Mouse (Mus musculus) heart, postnatal 14 days (tissue): ENCODE data around the gene Ank3. TPM values are rescaled to one million over a fixed set of nuclear protein-coding genes. Genes with fewer than 3 reads are reported as not detected.
A peak's percentile ranks its signal among the peaks of the same experiment; 100 is the strongest.

ENCODE experiments used
- DNase-seq, 2 experiments: peaks; one replicate each; pipeline ENCODE4 v3.0.0; 2021 to 2022
- intact Hi-C: fragments of 180-260 bp; cut with DNase I; formaldehyde crosslinking; loops from one replicate; pipeline ENCODE4 v1.15.1; 2025
- total RNA-seq, 2 experiments: library from RNA; stranded (reverse); gene quantifications; 2 replicates each; pipeline ENCODE4 v1.2.3; 2021

Gene Ank3
- total RNA-seq, 2 experiments from 2014 or later, result 78.4 to 78.6 TPM

- intact Hi-C loops, result no loop called here
- no peak for DNase-seq
These were observed 67.1 kb downstream of the Ank3 start for GRCm38 (mm10) chr10:69465558-69466200.

GRCm38 (mm10) chr10:69466201-69466585 lies 67.6 kb downstream of the Ank3 start:
- DNase-seq, result no peak
- intact Hi-C loops, result no loop called here

GRCm38 (mm10) chr10:69466586-69466985 lies 68.0 kb downstream of the Ank3 start:
- DNase-seq, result peak in 1 of 2 experiments; percentile 15
- intact Hi-C loops, result no loop called here

GRCm38 (mm10) chr10:69467182-69467581 lies 68.6 kb downstream of the Ank3 start:
- no peak for DNase-seq
- intact Hi-C loops, result no loop called here

- DNase-seq, result no peak
- intact Hi-C loops, result no loop called here
These were observed 73.3 kb downstream of the Ank3 start for GRCm38 (mm10) chr10:69471841-69472240.

GRCm38 (mm10) chr10:69476871-69477270 lies 78.3 kb downstream of the Ank3 start:
- intact Hi-C loops, result no loop called here
- DNase-seq, result no peak

GRCm38 (mm10) chr10:69477656-69478055 lies 79.1 kb downstream of the Ank3 start:
- DNase-seq, result no peak
- intact Hi-C loops, result no loop called here

- DNase-seq, result no peak
- intact Hi-C loops, result no loop called here
These were observed 80.3 kb downstream of the Ank3 start for GRCm38 (mm10) chr10:69478831-69479230.

- intact Hi-C loops, result no loop called here
- DNase-seq, result no peak
These were observed 86.7 kb downstream of the Ank3 start for GRCm38 (mm10) chr10:69485191-69485786.

GRCm38 (mm10) chr10:69490182-69490581 lies 91.6 kb downstream of the Ank3 start:
- DNase-seq, result no peak
- intact Hi-C loops, result no loop called here

GRCm38 (mm10) chr10:69491975-69492374 lies 93.4 kb downstream of the Ank3 start:
- intact Hi-C loops, result no loop called here
- no peak for DNase-seq

- intact Hi-C loops, result no loop called here
- DNase-seq, result no peak
These were observed 98.8 kb downstream of the Ank3 start for GRCm38 (mm10) chr10:69497382-69497781.

- intact Hi-C loops, result no loop called here
- peak in 1 of 2 experiments; percentile 16 for DNase-seq
These were observed 101.7 kb downstream of the Ank3 start for GRCm38 (mm10) chr10:69500171-69500860.

- no peak for DNase-seq
- intact Hi-C loops, result no loop called here
These were observed 105.2 kb downstream of the Ank3 start for GRCm38 (mm10) chr10:69503791-69504190.

- DNase-seq, result no peak
- intact Hi-C loops, result no loop called here
These were observed 109.1 kb downstream of the Ank3 start for GRCm38 (mm10) chr10:69507719-69508118.

GRCm38 (mm10) chr10:69510392-69510791 lies 111.8 kb downstream of the Ank3 start:
- DNase-seq, result no peak
- intact Hi-C loops, result no loop called here

GRCm38 (mm10) chr10:69511234-69511633 lies 112.7 kb downstream of the Ank3 start:
- no peak for DNase-seq
- intact Hi-C loops, result no loop called here

- DNase-seq, result no peak
- intact Hi-C loops, result no loop called here
These were observed 123.4 kb downstream of the Ank3 start for GRCm38 (mm10) chr10:69521977-69522376.

- no peak for DNase-seq
- intact Hi-C loops, result no loop called here
These were observed 124.6 kb downstream of the Ank3 start for GRCm38 (mm10) chr10:69523202-69523601.

GRCm38 (mm10) chr10:69527318-69527717 lies 128.7 kb downstream of the Ank3 start:
- intact Hi-C loops, result no loop called here

GRCm38 (mm10) chr10:69528746-69529145 lies 130.2 kb downstream of the Ank3 start:
- DNase-seq, result no peak
- intact Hi-C loops, result no loop called here

More at GRCm38 (mm10) chr10:69527318-69527717, 128.7 kb downstream of the Ank3 start:
- no peak for DNase-seq

GRCm38 (mm10) chr10:69530326-69530725 lies 131.8 kb downstream of the Ank3 start:
- no peak for DNase-seq
- intact Hi-C loops, result loop anchor here (5.0 kb wide), 1 partner anchor 78 kb away; no protein-coding TSS in a partner anchor
